Mouse (Mus musculus) kidney, postnatal 0 days (tissue): Measurements from ENCODE around the gene Apoc1. TPM values are rescaled to one million over a fixed set of nuclear protein-coding genes. Genes with fewer than 3 reads are reported as not detected.

Source experiments
- ATAC-seq: fragments of 200-750 bp; cut with Nextera tagmentation; replicated peaks from 2 replicates; pipeline ENCODE4 v1.8.0; 2017; ENCODE audit warnings: low read depth, moderate number of reproducible peaks, moderate TSS enrichment, moderate library complexity; ENCODE audit not compliant: low FRiP score
- DNase-seq: peaks from one replicate; pipeline ENCODE4 v3.0.0-alpha.2; 2016; ENCODE audit warnings: low spot score
- H3K27ac ChIP-seq: fragments of 300-500 bp; sonication (generic); 2 replicates; pipeline ENCODE4 v1.5.1; 2014; ENCODE audit warnings: mild to moderate bottlenecking
- H3K27me3 ChIP-seq: fragments of 300-500 bp; sonication (generic); 2 replicates; pipeline ENCODE4 v1.6.1; 2014; ENCODE audit warnings: low read length, mixed read lengths; ENCODE audit not compliant: insufficient read depth
- H3K36me3 ChIP-seq: fragments of 300-500 bp; sonication (generic); 2 replicates; pipeline ENCODE4 v1.6.1; 2014; ENCODE audit warnings: low read length, mixed read lengths; ENCODE audit not compliant: insufficient read depth
- H3K4me1 ChIP-seq: fragments of 300-500 bp; sonication (generic); replicated peaks from 2 replicates; pipeline ENCODE4 v1.6.1; 2014; ENCODE audit warnings: antibody characterized with exemption, low read length, mixed read lengths; ENCODE audit not compliant: insufficient read depth
- H3K4me2 ChIP-seq: fragments of 300-500 bp; sonication (generic); 2 replicates; pipeline ENCODE4 v1.6.1; 2014; ENCODE audit warnings: mild to moderate bottlenecking, low read length, moderate library complexity, mixed read lengths
- H3K4me3 ChIP-seq: fragments of 300-500 bp; sonication (generic); replicated peaks from 2 replicates; pipeline ENCODE4 v1.5.1; 2014; ENCODE audit warnings: low read depth, low read length
- H3K9ac ChIP-seq: fragments of 300-500 bp; sonication (generic); 2 replicates; pipeline ENCODE4 v1.6.1; 2014; ENCODE audit warnings: low read depth, low read length
- H3K9me3 ChIP-seq: fragments of 300-500 bp; sonication (generic); replicated peaks from 2 replicates; pipeline ENCODE4 v1.6.1; 2016; ENCODE audit warnings: low read length, inconsistent platforms, mixed read lengths
- CTCF ChIP-seq: IDR thresholded peaks from 2 replicates; pipeline ENCODE4 v1.5.1; 2016; ENCODE audit warnings: antibody characterized with exemption, low read depth, mild to moderate bottlenecking, moderate library complexity
- WGBS: fragments of 180-500 bp; shearing (Covaris S2); extraction: QIAGEN DNeasy Blood & Tissue Kit; methylation state at CpG from one replicate; pipeline ENCODE4 v1.1.7; 2014; 5-methylcytosine and 5-hydroxymethylcytosine counted together
- polyA plus RNA-seq: library from polyadenylated mRNA; unstranded; fragments of >200 nt; fragmentation: Nextera tagmentation; extraction: Ambion mirVana; gene quantifications from 2 replicates; pipeline ENCODE4 v1.2.1, GENCODE M21; 2015

Apoc1 gene
- polyA plus RNA-seq, 1 experiment from 2014 or later, result 48.4 TPM

GRCm38 (mm10) chr7:19673083-19673699 lies 19.3 kb downstream of the Apoc1 start:
- ATAC-seq (no peak), DNase-seq (no peak)
- TF ChIP-seq CTCF, result no peak
- no peaks in the 10 kb centered on the region for H3K9me3 ChIP-seq
- H3K4me2 ChIP-seq, result no peak overlapping the region
- H3K4me3 ChIP-seq, result no peak overlapping the region
- H3K27ac ChIP-seq, result no peak overlapping the region
- no peaks in the 10 kb centered on the region for H3K27me3 ChIP-seq
- peaks cover 5% of the 10 kb centered on the region; the same call in 1 of the 2 replicates for H3K4me1 ChIP-seq
- WGBS, result 56% methylated on average over 14 of the region's 14 CpGs
- no peak overlapping the region for H3K9ac ChIP-seq
- H3K36me3 ChIP-seq, result no peaks in the 10 kb centered on the region

- no peak for TF ChIP-seq CTCF
- Histone ChIP-seq H3K9ac (no peak overlapping the region), H3K4me1 (peaks cover 5% of the 10 kb centered on the region; the same call in 1 of the 2 replicates), H3K27ac (no peak overlapping the region), H3K4me3 (no peak overlapping the region), H3K4me2 (no peak overlapping the region), H3K27me3 (no peaks in the 10 kb centered on the region), H3K36me3 (no peaks in the 10 kb centered on the region), H3K9me3 (no peaks in the 10 kb centered on the region)
- ATAC-seq (no peak), DNase-seq (no peak)
- 65% methylated on average over 10 of the region's 10 CpGs for WGBS
These were observed 20.9 kb downstream of the Apoc1 start for GRCm38 (mm10) chr7:19671511-19671910.

GRCm38 (mm10) chr7:19668947-19669721 lies 23.3 kb downstream of the Apoc1 start:
- H3K9me3 ChIP-seq, result no peaks in the 10 kb centered on the region
- H3K36me3 ChIP-seq, result no peaks in the 10 kb centered on the region
- H3K4me3 ChIP-seq, result no peak overlapping the region
- peak overlapping the region; percentile 42 for H3K4me2 ChIP-seq
- ATAC-seq (peak; percentile 77), DNase-seq (peak; percentile 96)
- H3K27me3 ChIP-seq, result no peaks in the 10 kb centered on the region
- WGBS, result 6% methylated on average over 10 of the region's 10 CpGs
- TF ChIP-seq CTCF, result peak; percentile 97
- peaks cover 6% of the 10 kb centered on the region; the same call in 1 of the 2 replicates for H3K4me1 ChIP-seq
- H3K9ac ChIP-seq, result no peak overlapping the region
- peak overlapping the region; percentile 70 for H3K27ac ChIP-seq

GRCm38 (mm10) chr7:19667434-19667833 lies 25.0 kb downstream of the Apoc1 start:
- ATAC-seq (no peak), DNase-seq (no peak)
- Histone ChIP-seq H3K9ac (no peak overlapping the region), H3K36me3 (no peaks in the 10 kb centered on the region), H3K4me2 (no peak overlapping the region), H3K4me1 (peaks cover 13% of the 10 kb centered on the region), H3K27me3 (no peaks in the 10 kb centered on the region), H3K27ac (no peak overlapping the region), H3K4me3 (no peak overlapping the region), H3K9me3 (no peaks in the 10 kb centered on the region)
- no peak for TF ChIP-seq CTCF
- WGBS, result 65% methylated on average over 2 of the region's 2 CpGs

GRCm38 (mm10) chr7:19666750-19667149 lies 25.7 kb downstream of the Apoc1 start:
- Histone ChIP-seq H3K27me3 (no peaks in the 10 kb centered on the region), H3K4me1 (peaks cover 13% of the 10 kb centered on the region), H3K9ac (no peak overlapping the region), H3K4me2 (no peak overlapping the region), H3K36me3 (peaks cover 3% of the 10 kb centered on the region; the same call in 1 of the 2 replicates), H3K4me3 (no peak overlapping the region), H3K9me3 (no peaks in the 10 kb centered on the region), H3K27ac (no peak overlapping the region)
- 68% methylated on average over 3 of the region's 3 CpGs for WGBS
- ATAC-seq, result no peak
- no peak for DNase-seq
- TF ChIP-seq CTCF, result peak; percentile 56

- H3K27me3 ChIP-seq, result no peaks in the 10 kb centered on the region
- H3K9ac ChIP-seq, result peak within 1 kb of the TSS; percentile 98
- H3K4me3 ChIP-seq, result peak within 1 kb of the TSS; percentile 100
- DNase-seq, result peak; percentile 99
- no peaks in the 10 kb centered on the region for H3K9me3 ChIP-seq
- peak within 1 kb of the TSS; percentile 91 for H3K4me2 ChIP-seq
- TF ChIP-seq CTCF, result peak; percentile 72
- peak within 1 kb of the TSS; percentile 97 for H3K27ac ChIP-seq
- peaks cover 13% of the 10 kb centered on the region for H3K4me1 ChIP-seq
- H3K36me3 ChIP-seq, result peaks cover 4% of the 10 kb centered on the region
- peak; percentile 90 for ATAC-seq
- WGBS, result 1% methylated on average over 59 of the region's 63 CpGs
These were observed 27.3 kb downstream of the Apoc1 start, which contains the start of gene Clptm1 for GRCm38 (mm10) chr7:19664955-19665841. Clptm1 (minus strand) TSS chr7:19665033.
